Mouse (Mus musculus): ENCODE data around the gene Marc1.

The Marc1 gene

DNA sequence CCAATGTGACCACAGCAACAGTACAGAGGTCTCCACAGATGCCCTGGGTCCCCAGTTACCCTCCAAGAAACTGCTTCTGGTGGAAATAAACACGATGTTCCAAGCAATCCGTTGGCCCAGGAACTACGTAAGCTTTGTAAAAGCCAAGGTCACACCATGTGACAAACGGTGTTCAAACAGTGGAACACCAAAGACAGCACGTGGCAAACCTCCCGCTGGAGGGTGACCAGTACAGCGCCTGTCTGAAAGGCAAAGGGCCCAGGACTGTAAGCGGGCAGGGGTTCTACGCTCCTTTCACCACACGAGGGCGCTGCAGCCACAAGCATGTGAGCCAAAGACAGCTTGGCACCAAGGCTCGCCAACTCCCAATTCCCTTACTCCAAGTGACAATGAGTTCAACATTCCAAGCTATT lies 13.3 kb upstream of the Marc1 start:
- peak; percentile 94 for DNase-seq (ENCODE audit: extremely low spot score, low spot score)

DNA sequence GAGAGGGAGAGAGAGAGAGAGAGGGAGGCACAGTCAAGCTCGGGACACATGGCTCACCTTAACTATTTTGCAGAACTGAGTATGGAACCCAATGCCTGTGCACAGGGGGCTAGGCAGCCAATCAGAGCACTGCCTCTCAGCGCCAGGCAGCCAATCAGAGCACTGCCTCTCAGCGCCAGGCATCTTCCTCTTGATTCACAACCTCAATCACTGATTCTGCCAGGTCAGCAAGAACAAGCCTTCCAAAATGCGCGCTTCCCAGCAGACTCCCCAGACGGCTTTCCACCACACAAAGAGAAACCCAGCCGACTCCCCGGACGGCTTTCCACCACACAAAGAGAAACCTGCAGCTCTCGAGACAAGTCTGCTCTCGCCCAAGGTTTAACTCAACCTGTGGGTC lies 11.6 kb upstream of the Marc1 start:
- peak; percentile 27 for DNase-seq (ENCODE audit: extremely low spot score, low spot score)

DNA sequence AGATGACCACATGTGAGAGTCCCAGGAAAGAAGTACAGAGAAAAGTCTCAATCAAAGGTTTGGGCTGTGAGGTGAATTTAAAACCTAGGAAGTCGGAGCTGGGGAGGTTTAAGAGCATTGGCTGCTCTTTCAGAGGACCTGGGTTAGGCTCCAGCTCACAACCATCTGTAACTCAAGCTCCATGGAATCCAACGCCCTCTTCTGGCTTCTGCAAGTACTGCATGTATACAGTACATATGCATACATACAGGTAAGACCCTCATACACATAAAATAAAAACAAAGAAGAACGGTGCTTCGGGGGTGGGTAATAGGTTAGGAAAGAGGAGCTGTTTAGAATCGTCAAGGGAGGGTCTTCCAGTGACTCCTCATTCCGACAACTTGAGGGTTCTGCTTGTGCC lies 6.7 kb upstream of the Marc1 start:
- no peak for DNase-seq (ENCODE audit: extremely low spot score, low spot score)

DNA sequence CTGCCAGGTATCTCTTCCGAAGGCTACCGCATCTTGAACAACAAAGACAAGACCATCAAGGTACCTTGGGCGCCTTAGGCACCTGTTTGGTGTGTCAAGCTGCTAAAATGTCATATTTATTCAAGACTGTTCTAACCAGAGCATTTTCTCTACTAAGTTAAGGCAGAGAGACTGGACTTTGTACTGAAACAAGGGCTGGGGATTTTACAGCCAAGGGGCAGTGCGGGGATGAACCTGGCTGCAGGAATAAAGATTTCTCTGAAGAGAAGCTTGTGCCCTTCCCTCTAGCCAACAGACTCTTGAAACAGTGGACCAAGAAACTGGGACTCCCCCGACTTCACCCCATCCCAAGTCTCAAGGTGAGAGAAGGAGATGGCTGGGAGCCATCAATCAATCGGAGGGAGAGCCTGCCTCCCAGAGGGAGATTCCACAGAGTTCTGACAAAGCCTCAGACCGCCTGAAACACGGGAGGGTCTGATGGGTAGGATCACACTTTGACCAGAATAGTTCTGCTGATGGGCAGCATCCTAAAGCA lies 670 bp upstream of the Marc1 start:
- no peak for DNase-seq (ENCODE audit: extremely low spot score, low spot score)

DNA sequence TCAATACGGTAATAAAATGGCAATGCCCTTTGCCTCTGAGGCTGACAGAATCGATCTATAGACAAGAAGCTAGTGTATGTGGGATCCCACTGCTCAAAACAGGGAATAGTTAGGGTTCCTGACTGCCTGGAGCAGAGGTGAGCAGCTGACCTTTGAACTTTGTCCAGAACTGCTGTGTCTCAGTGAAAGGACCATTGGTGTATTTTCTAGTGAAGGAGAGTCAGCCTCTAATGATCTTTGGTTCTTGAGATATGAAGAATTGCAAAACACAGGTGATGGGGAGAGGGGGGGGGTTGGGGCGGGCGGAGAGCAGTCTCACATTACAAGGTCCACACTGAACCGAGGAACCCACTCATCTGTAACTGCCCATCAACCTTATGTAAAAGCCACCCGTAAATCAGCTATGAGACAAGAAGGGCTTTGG lies 1.5 kb downstream of the Marc1 start:
- no peak for DNase-seq (ENCODE audit: extremely low spot score, low spot score)

DNA sequence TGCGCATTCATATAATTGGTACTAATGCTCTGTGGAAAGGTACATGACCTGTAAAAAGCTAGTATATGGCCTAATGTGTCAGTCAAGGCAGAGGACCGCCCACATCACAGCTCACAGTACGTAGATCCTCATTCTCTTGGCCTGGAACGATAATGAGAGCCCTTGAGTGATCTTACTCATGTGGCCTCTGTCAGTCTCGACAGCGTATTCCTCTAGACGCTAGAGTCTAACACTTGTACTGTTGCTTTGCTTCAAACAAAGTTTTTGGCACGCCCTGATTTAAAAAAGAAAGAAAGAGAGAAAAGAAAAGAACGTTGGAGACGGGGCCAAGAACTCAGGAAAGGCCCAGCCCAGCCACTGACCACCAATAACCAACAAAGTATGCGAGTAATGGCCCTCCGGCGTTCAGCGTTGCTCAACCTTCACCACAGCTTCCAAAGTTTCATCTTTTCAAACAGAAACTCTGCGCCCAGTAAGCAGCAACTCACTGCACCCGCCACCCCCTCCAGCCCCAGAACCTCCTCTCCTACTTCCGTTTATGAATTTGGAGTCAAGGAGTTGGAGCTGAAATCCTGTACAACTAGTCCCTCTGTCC lies 2.6 kb downstream of the Marc1 start:
- no peak for DNase-seq (ENCODE audit: extremely low spot score, low spot score)

DNA sequence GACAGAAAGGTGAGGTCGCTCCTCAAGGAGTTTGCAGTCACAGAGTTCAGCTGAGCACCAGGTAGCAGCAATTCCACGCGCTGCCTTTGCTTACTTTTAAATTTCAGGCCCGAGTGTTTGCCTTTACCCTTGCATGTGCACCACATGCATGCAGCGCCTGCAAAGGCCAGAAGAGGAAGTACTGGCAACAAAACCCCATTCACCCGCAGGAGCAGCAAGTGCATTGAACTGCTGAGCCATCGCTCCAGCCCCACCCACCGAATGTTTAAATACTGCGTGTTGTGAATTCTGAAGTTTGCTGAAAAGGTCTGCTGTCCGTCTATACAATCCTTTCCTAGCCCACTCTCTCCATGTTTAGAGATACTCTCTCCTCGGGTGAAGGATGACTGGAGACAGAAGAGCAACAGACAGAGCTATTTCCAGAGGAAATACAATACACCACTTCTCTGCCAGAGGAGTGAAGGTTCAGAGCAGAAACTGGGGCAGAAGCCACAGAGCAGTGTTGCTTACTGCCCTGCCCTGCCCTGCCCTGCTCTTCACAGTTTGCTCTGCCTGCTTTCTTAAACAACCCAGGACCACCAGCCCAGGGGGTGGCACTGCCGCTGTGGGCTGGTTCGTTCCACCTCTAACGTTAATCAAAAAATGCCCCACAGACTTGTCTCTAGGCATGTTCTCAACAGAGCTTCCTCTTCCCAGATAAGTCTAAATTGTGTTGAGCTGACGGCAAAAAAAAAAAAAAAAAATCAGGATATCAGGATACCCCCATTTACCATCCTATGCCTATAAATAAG lies 3.3 kb downstream of the Marc1 start:
- DNase-seq (ENCODE audit: extremely low spot score, low spot score), result no peak

DNA sequence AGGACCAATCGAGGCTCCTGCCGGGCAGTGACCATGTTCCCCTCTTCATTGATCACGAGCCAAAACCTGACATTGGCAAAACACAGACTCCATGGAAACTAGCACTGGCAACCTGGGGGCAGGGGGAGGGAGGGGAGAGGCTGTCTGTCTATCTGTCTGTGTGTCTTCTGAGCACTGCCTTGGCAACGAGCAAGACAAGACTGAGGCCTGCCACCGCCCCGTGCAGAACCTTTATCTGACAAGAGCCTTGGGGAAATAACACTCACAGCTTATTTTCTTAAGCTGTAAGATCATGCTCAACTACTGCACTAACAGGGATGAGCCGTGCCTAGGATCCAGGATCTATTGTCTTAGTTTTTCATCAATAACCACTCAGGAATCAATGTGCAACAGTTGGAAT lies 4.0 kb downstream of the Marc1 start:
- no peak for DNase-seq (ENCODE audit: extremely low spot score, low spot score)

DNA sequence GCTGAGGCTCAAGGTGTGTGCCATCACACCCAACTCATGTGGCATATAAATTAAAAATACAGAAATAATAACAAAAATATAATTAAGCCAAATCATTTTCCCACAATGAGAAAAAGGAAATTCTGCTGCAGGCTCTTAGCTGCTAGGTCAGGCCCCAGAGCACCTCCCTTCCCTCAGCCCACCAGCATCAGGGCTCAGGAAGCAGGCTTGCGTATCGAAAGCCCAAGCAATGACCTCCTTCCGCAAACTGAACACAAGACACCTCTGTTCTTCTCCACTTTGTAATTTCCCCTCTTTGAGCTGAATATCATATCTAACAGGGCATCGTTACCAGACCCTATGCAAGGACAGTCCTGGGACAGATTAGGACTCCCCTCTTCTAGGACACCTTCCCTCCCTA lies 5.4 kb downstream of the Marc1 start:
- DNase-seq (ENCODE audit: extremely low spot score, low spot score), result no peak

DNA sequence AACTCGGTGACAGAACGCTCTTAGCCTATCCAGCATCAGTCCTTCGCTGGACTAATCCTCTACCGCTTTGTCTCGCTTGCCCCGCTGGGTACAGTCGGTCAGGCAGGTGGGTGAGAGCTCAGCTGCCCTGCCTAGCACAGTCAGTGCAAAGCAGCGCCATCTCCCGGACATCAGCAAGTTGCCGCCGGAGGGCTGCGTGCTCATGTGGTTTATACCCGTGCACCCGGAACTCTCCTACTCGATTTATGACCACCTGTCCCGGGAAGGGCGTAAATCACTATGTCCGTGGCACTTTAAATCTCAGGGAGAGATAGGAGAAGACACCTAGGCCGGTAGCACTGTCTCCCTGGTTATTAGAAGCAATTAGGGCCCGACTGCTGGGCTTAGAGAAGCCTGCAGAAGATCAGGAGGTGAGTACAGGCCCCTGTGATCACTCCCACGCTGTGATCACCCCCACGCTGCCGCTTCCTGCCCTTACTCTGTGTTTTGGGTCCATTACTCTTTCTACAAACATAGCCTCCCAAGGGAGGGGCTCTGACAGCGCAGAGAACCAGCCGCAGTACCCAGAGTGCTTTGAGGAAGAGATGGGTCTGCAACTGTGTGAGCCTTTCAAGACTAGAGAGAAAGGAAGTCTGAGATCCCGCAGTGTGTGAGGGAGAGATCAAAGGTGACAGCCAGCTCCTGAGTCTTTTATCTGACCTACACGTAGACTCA lies 17.8 kb downstream of the Marc1 start:
- DNase-seq (ENCODE audit: extremely low spot score, low spot score), result peak; percentile 58

DNA sequence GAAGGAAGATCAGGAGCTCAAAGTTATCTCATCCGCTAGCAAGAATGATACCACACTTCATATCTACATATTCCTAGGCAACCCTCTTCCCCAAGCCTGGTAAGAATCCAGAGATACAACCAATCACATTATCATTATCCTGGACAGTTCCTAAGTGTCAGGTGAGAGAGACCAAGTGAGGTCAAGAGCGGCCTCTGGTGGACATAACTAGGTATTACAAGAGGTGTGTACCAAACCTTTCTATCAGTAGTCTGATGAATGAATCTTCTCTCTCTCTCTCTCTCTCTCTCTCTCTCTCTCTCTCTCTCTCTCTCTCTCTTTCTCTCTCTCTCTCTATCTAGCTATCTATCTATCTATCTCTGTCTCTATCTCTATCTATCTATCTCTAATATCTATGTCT lies 20.0 kb downstream of the Marc1 start:
- DNase-seq (ENCODE audit: extremely low spot score, low spot score), result no peak

DNA sequence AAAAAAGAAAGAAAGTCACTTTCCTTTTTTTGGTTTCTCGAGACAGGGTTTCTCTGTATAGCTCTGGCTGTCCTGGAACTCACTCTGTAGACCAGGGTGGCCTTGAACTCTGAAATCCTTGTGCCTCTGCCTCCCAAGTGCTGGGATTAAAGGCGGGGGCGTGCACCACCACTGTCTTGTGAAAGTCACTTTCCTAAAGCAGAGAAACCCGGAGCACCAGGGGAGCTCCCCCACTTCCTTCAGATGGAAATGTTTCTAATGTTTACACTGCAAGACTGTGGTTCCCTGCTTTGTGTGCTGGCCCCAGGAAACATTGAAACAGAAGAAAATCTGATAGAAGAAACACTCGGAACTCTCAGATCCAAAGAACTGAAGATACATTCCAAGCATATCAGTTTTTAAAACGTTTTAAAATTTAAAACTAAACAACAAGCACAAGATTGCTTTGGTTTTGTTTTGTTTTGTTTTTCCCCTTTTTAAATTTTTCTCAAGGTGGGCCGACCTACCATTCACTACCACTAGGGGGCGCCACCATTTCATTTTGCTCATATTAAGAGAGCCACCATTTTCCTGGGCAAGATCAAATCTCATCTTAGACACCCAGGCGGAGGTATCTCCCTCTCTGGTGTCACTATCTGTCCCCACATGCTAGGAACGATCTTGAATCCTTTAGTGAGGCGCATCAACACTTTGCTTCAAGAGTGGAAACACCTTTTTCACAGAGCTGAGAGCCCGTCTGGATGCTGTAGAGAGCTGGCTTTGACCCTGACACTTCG lies 24.5 kb downstream of the Marc1 start:
- no peak for DNase-seq (ENCODE audit: extremely low spot score, low spot score)

DNA sequence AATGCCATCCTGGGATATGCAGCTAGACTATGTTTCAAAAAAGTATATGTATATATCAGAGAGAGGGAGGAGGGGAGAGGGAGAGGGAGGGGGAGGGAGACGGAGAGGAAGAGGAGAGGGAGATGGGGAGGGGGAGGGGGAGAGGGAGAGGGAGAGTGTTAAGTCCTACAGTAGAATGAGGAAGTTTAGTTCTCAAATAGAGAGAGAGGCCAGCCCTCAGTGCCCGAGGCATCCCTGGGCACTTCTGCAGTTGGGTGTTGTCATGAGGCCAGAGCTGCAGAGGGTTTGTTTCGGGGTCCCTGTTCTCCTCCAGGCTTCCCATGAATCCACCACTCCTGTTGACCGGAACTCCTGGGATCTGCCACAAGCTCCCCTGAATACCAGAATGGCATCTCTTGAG lies 27.5 kb downstream of the Marc1 start:
- DNase-seq (ENCODE audit: extremely low spot score, low spot score), result no peak

DNA sequence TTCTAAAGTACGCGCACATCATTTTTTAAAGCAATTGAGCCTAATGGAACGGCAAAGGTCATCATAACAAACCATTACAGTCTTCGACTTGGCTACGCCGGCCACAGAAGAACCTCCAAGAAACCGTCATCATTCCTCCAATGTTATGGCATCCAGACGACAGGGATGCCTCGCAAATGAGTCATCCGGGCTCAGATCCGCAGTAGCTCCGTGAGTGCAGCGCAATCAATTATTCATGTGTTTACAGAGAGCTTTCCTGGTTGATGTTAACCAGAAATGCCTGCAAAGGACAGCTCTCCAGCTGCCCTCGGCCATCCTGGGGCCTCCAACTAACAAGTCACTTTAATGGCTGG lies 29.0 kb downstream of the Marc1 start:
- no peak for DNase-seq (ENCODE audit: extremely low spot score, low spot score)

DNA sequence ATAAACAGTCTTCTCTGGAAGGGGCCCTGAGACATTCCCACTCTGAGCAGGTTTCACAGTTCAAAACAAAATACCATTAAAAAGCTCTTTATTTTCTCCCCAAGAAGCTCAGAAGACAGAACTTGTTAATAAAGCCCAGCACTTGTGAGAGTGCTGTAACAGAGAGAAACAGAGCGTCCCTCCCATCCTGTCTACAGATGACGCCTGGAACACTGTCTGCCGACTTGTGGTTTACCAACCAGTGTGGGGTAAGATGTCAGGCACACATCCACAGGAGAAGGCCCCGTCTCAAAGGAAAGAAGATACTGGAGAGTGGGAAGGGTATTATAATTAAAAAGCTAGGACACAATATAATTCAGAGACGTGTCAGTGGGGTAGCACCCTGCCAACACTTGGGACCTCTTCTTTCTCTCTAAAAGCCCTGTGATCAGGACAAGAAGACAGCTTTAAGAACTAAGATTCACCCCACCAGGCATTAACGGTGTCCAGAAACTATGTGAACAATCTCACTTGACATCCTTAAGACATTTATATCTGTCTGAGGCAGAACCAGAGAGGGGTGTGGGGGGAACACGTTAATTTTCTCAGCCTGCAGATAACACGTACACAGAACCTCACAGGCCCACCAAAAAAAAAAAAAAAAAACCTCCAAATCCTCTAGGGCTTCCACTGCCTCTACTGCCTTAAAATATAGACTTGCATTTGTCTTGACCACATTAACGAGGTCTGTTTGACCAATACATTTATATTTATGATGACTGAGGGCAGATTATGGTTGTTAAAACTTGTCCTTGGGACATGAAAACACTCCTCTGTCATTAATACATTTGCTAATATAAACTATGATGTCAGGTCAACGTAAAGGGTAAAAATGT lies 29.6 kb downstream of the Marc1 start:
- no peak for DNase-seq (ENCODE audit: extremely low spot score, low spot score)

DNA sequence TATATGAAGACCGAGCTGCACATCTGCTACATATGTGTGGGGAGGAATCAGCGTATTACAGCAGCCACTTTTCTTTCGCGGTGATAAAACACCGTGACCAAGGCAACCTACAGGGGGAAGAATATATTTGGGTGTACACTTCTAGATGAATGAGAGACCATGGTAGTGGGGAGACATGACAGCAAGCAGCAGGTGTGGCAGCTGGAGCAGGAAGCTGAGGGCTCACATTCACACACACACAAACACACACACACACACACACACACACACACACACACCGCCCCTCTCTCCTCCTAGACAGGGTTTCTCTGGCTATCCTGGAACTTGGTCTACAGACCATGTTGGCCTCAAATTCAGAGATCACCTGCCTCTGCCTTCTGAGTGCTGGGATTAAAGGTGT lies 33.0 kb downstream of the Marc1 start:
- DNase-seq (ENCODE audit: extremely low spot score, low spot score), result no peak

DNA sequence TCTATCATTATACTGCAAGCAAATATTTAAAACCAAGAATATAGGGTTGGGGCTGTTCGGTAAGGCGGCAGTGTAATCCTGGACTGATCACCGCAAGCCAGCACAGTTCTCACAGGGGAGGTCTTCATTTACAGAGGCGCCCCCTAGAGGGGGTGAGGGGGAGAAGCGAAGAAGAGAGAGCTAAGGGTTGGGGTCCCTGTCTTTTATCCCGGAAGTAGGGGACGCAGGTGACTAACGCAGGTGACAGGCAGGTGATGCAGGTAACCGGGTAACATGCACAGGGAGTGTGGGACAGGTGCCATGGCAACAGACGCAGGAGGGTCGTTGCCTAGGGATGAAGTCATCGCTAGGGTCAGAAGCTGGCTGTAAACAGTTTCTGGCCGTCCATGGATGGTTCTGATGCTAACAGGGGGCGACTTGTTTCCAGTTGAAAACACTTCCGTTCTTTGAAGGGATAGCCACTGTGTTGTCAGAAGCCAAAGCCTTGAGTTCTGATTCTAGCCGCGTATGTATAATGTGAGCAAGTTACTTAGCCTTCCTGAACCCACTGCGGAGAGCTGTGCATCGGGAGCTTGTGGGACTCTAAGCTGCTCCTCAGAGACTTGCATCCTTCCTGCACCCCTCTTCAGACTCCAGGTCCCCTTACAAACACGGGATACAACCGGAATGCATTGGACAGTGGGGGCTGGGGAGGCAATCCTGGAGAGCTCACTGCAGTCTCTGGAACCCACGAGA lies 33.9 kb downstream of the Marc1 start:
- no peak for DNase-seq (ENCODE audit: extremely low spot score, low spot score)

DNA sequence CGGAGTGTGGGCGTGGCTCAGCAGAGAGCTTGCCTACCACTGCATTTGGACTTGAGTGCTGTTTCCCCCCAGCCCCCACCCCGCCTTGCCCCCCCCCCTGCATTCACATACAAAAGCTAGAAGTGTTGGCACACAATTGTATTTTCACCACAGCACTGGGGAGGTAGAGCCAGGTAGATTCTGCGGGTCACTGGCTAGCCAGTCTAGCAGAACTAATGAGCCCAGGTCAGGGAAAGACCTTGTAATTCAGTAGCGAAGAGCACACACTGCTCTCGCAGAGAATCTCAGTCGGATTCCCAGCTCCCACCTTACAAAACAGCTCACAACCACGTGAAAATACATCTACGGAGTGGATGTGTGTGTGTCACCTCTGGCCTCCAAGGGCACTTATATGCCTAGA lies 35.8 kb downstream of the Marc1 start:
- DNase-seq (ENCODE audit: extremely low spot score, low spot score), result no peak

DNA sequence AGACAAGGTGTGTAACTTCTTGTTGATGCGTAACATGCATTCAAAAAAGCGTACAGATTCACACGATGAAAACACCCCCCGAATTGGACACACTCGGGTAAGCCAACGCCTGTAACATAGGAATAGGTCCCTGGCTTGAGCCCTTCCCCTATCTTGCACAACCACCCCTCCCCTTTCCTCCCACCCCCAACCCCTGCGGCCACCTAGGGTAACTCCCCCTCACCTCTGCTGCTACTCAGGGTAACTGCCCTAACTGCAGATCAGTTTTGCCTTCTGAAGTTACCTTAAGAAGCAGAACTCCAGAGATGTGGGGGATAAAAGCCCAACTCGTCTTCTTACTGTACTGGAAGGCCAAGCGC lies 39.2 kb downstream of the Marc1 start:
- no peak for DNase-seq (ENCODE audit: extremely low spot score, low spot score)
